Mouse (Mus musculus): Measurements from ENCODE around the gene Klf12.

The Klf12 gene

GRCm38 (mm10) chr14:100140370-100140769, 144.1 kb downstream of the Klf12 start:
- no peak for DNase-seq (ENCODE audit: low spot score in 2 of 2)

GRCm38 (mm10) chr14:100134304-100134703, 150.2 kb downstream of the Klf12 start:
- no peak for DNase-seq (ENCODE audit: low spot score in 2 of 2)

GRCm38 (mm10) chr14:100132479-100132878, 152.0 kb downstream of the Klf12 start:
- DNase-seq (ENCODE audit: low spot score in 2 of 2): no peak

- DNase-seq (ENCODE audit: low spot score in 2 of 2): no peak
Observed at GRCm38 (mm10) chr14:100126126-100126525, 158.4 kb downstream of the Klf12 start.

- DNase-seq (ENCODE audit: low spot score in 2 of 2): no peak
Observed at GRCm38 (mm10) chr14:100121075-100121474, 163.4 kb downstream of the Klf12 start.

- no peak for DNase-seq (ENCODE audit: low spot score in 2 of 2)
Observed at GRCm38 (mm10) chr14:100119866-100120265, 164.6 kb downstream of the Klf12 start.

- DNase-seq (ENCODE audit: low spot score in 2 of 2): no peak
Observed at GRCm38 (mm10) chr14:100113419-100113818, 171.1 kb downstream of the Klf12 start.

GRCm38 (mm10) chr14:100111735-100112134, 172.7 kb downstream of the Klf12 start:
- no peak for DNase-seq (ENCODE audit: low spot score in 2 of 2)

- DNase-seq (ENCODE audit: low spot score in 2 of 2): no peak
Observed at GRCm38 (mm10) chr14:100109563-100109962, 174.9 kb downstream of the Klf12 start.

- no peak for DNase-seq (ENCODE audit: low spot score in 2 of 2)
Observed at GRCm38 (mm10) chr14:100105570-100105969, 178.9 kb downstream of the Klf12 start.

- DNase-seq (ENCODE audit: low spot score in 2 of 2): no peak
Observed at GRCm38 (mm10) chr14:100104818-100105217, 179.7 kb downstream of the Klf12 start.

GRCm38 (mm10) chr14:100103818-100104217, 180.7 kb downstream of the Klf12 start:
- no peak for DNase-seq (ENCODE audit: low spot score in 2 of 2)

GRCm38 (mm10) chr14:100097208-100098189, 187.0 kb downstream of the Klf12 start:
- DNase-seq (ENCODE audit: low spot score in 2 of 2): no peak

GRCm38 (mm10) chr14:100095730-100096129, 188.7 kb downstream of the Klf12 start:
- DNase-seq (ENCODE audit: low spot score in 2 of 2): no peak

GRCm38 (mm10) chr14:100090517-100090916, 194.0 kb downstream of the Klf12 start:
- no peak for DNase-seq (ENCODE audit: low spot score in 2 of 2)

- no peak for DNase-seq (ENCODE audit: low spot score in 2 of 2)
Observed at GRCm38 (mm10) chr14:100079620-100080019, 204.9 kb downstream of the Klf12 start.

- DNase-seq (ENCODE audit: low spot score in 2 of 2): no peak
Observed at GRCm38 (mm10) chr14:100072431-100073195, 211.9 kb downstream of the Klf12 start.

GRCm38 (mm10) chr14:100069543-100070090, 214.9 kb downstream of the Klf12 start:
- DNase-seq (ENCODE audit: low spot score in 2 of 2): no peak

- no peak for DNase-seq (ENCODE audit: low spot score in 2 of 2)
Observed at GRCm38 (mm10) chr14:100068715-100069114, 215.8 kb downstream of the Klf12 start.

GRCm38 (mm10) chr14:100062516-100062915, 222.0 kb downstream of the Klf12 start:
- DNase-seq (ENCODE audit: low spot score in 2 of 2): no peak

GRCm38 (mm10) chr14:100054150-100054549, 230.3 kb downstream of the Klf12 start:
- no peak for DNase-seq (ENCODE audit: low spot score in 2 of 2)

- DNase-seq (ENCODE audit: low spot score in 2 of 2): no peak
Observed at GRCm38 (mm10) chr14:100053456-100053855, 231.0 kb downstream of the Klf12 start.

Data from spleen, postnatal 14 days (tissue).